Mouse (Mus musculus) brain, embryonic 18.5 days (tissue): ENCODE data around the gene Irf2bp2.

Source experiments
- DNase-seq: peaks from one replicate; pipeline ENCODE4 v3.0.0-alpha.2; 2012; ENCODE audit warnings: low read depth, low spot score

Gene Irf2bp2

GRCm38 (mm10) chr8:126569638-126570037 lies 24.1 kb downstream of the Irf2bp2 start:
- DNase-seq = no peak

GRCm38 (mm10) chr8:126567674-126568073 lies 26.1 kb downstream of the Irf2bp2 start:
- no peak for DNase-seq

GRCm38 (mm10) chr8:126566446-126567062 lies 27.2 kb downstream of the Irf2bp2 start:
- DNase-seq = peak; percentile 60

- no peak for DNase-seq
These were observed 27.8 kb downstream of the Irf2bp2 start for GRCm38 (mm10) chr8:126565954-126566445.

- DNase-seq = no peak
These were observed 28.5 kb downstream of the Irf2bp2 start for GRCm38 (mm10) chr8:126565231-126565781.

GRCm38 (mm10) chr8:126564551-126565154 lies 29.1 kb downstream of the Irf2bp2 start:
- DNase-seq = no peak

GRCm38 (mm10) chr8:126561316-126561841 lies 32.4 kb downstream of the Irf2bp2 start:
- DNase-seq = no peak

- no peak for DNase-seq
These were observed 35.3 kb downstream of the Irf2bp2 start for GRCm38 (mm10) chr8:126558400-126558953.

GRCm38 (mm10) chr8:126557403-126557802 lies 36.4 kb downstream of the Irf2bp2 start:
- DNase-seq = no peak

GRCm38 (mm10) chr8:126556691-126557090 lies 37.1 kb downstream of the Irf2bp2 start:
- DNase-seq = no peak

GRCm38 (mm10) chr8:126554741-126555140 lies 39.0 kb downstream of the Irf2bp2 start:
- DNase-seq = no peak

- DNase-seq = no peak
These were observed 41.9 kb downstream of the Irf2bp2 start for GRCm38 (mm10) chr8:126551871-126552270.

- DNase-seq = no peak
These were observed 42.8 kb downstream of the Irf2bp2 start for GRCm38 (mm10) chr8:126550944-126551357.

GRCm38 (mm10) chr8:126547841-126548240 lies 45.9 kb downstream of the Irf2bp2 start:
- no peak for DNase-seq

GRCm38 (mm10) chr8:126547361-126547760 lies 46.4 kb downstream of the Irf2bp2 start:
- DNase-seq = no peak

GRCm38 (mm10) chr8:126546480-126546879 lies 47.3 kb downstream of the Irf2bp2 start:
- DNase-seq = no peak

GRCm38 (mm10) chr8:126543407-126543806 lies 50.4 kb downstream of the Irf2bp2 start:
- no peak for DNase-seq

GRCm38 (mm10) chr8:126542757-126543156 lies 51.0 kb downstream of the Irf2bp2 start:
- DNase-seq = no peak

- no peak for DNase-seq
These were observed 51.6 kb downstream of the Irf2bp2 start for GRCm38 (mm10) chr8:126542090-126542689.

- DNase-seq = no peak
These were observed 53.5 kb downstream of the Irf2bp2 start for GRCm38 (mm10) chr8:126540298-126540697.

GRCm38 (mm10) chr8:126539355-126540093 lies 54.3 kb downstream of the Irf2bp2 start:
- DNase-seq = no peak
